Mouse (Mus musculus): ENCODE data around the gene Stk16. TPM values are rescaled to one million over a fixed set of nuclear protein-coding genes. Genes with fewer than 3 reads are reported as not detected.

Stk16 gene
- total RNA-seq, 2 experiments from 2014 or later: 117 to 119 TPM

DNA sequence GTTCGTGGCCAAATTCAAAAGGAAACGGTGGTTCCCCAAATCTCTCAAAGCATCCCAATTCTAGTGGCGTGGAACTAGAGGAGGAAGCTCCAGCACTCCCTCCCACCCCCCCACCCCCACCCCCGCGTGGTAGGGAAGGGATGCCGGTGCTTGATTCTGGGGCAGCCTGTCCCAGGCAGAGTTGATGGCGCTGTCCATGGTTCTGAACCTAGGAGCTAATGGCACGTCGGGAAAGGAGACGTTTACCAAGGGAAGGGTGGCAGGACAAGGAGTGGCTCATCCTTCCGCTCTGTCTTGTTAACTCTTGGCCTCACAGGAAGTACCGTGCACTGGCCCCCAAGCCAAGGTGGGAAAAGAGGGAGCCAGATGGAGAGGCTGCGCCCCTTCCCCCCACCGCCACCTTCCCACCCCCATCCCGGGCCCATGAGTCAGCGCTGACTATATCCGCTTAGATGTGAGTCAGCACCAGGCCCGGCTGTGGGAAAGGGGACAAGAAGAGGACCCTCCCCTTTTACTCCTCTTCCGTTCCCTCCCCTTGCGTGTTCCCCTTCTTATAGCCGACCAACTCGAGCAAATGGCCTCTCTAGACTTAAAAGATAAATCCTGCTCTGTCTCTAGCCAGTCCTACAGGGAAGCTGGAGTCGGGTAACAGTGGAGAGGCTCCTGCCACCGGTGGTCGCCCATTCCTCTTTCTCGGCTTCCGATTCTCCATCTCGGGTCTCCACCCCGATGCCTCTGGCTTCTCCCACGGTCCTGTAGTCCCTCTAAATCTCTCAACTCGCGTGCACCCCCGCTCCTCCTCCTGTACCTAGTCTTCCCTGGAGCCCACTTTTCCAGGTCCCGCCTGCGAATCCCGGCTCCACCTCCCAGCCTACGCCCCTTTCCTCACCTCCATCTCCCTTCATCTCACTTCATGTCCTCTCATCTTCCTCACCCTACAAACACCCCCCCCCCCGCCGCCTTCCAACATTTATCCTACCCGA, 52.6 kb downstream of the Stk16 start:
- peak; percentile 63 to 68 for DNase-seq (ENCODE audit: low spot score in 2 of 2)

DNA sequence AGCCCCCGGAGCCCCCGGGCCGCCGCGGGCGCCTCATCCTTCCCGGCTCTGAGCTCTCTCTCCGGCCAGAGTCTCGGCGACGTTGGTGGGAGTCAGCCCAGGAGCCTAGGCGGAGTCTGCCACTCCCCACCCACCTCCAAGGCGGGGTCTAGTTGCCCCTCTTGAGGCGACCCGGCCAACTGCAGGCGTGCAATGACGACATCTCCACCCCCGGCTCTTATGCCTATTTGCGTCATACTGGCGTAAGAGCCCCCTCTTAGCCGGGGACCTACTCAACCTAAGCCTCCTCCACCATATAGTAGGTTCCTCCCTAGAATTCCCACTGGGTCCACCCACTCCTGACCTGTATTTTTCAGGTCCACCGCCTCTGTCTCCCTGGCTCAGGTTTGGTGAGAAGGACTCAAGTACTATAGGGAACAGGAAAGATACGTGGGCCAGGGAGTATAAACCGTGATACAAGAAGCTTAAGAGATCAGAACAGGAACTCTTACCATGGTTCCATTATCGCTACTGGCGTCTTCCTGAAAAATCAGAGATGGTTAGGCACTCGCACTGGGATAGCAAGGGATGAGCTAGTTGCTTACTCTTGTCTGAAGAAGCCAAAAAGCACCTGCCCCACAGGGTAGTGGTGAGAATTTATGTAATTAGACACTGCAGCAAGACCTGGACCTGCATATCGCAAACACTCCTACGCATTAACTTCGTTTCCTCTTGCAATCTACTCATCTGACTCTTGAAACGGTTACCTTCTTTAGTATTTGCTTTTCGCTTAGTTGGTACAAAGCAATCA, 53.6 kb downstream of the Stk16 start, which contains the start of gene Ptprn:
Gene Ptprn (minus strand): TSS at position 412 of the 790 bp plus-strand sequence.
- DNase-seq (ENCODE audit: low spot score in 2 of 2): no peak

Small RNA genes within 50 kb of the gene (microRNA-seq; reads per million reads assigned to microRNA genes)
- gene Gm27943 (ENCODE audit: borderline number of aligned reads in 2 of 2): 0 reads per million in 2 experiments

Other genes starting within 250 kb of the Stk16 start
- gene Nhej1, start 85.6 kb upstream of the Stk16 start, total RNA-seq (2021): 1 to 10 TPM; 6.1 to 7.4 TPM
- under 1 TPM; 0.32 to 0.63 TPM for gene Slc23a3, start 76.9 kb upstream of the Stk16 start, total RNA-seq (2021)
- gene Cnppd1, start 68.1 kb upstream of the Stk16 start, total RNA-seq (2021): 10 to 100 TPM; 32.3 to 33.2 TPM
- 10 to 100 TPM; 86.5 to 95.1 TPM for gene Retreg2, start 68.1 kb upstream of the Stk16 start, total RNA-seq (2021)
- 10 to 100 TPM; 29.4 to 31.8 TPM for gene Zfand2b, start 42.2 kb upstream of the Stk16 start, total RNA-seq (2021)
- 10 to 100 TPM; 23.1 to 23.3 TPM for gene Abcb6, start 30.4 kb upstream of the Stk16 start, total RNA-seq (2021)
- 10 to 100 TPM; 13.0 to 18.5 TPM for gene Ankzf1, start 18.7 kb upstream of the Stk16 start, total RNA-seq (2021)
- gene Atg9a, start 18.6 kb upstream of the Stk16 start, total RNA-seq (2021): 10 to 100 TPM; 38.0 to 42.7 TPM
- gene Glb1l, start within 50 bp of the Stk16 start, total RNA-seq (2021): 10 to 100 TPM; 16.6 to 22.8 TPM
- 100 to 1,000 TPM in 1 of 2 experiments, 10 to 100 TPM in 1; 48.9 to 119 TPM for gene Tuba4a, start 9.0 kb downstream of the Stk16 start, total RNA-seq (2021)
- gene A630095N17Rik, start 21.3 kb downstream of the Stk16 start, total RNA-seq (2021): not detected
- gene Dnajb2, start 25.6 kb downstream of the Stk16 start, total RNA-seq (2021): 100 to 1,000 TPM; 118 to 204 TPM
- gene Ptprn, start 53.7 kb downstream of the Stk16 start, total RNA-seq (2021): 10 to 100 TPM; 51.0 to 59.5 TPM
- gene Resp18, start 67.6 kb downstream of the Stk16 start, total RNA-seq (2021): 100 to 1,000 TPM; 141 to 165 TPM
- gene Dnpep, start 107.2 kb downstream of the Stk16 start, total RNA-seq (2021): 10 to 100 TPM; 90.1 to 90.6 TPM
- gene Des, start 149.5 kb downstream of the Stk16 start, total RNA-seq (2021): 10 to 100 TPM; 15.9 to 21.3 TPM
- 10 to 100 TPM in 1 of 2 experiments, 1 to 10 TPM in 1; 7.3 to 10.8 TPM for gene Speg, start 164.5 kb downstream of the Stk16 start, total RNA-seq (2021)
- gene Gmppa, start 225.1 kb downstream of the Stk16 start, total RNA-seq (2021): 10 to 100 TPM; 53.2 to 56.1 TPM
- gene Asic4, start 239.6 kb downstream of the Stk16 start, total RNA-seq (2021): 1 to 10 TPM; 5.1 to 8.1 TPM

Data from adrenal gland, adult 18-20 months (tissue).